Mouse (Mus musculus) layer of hippocampus, adult 8-10 months (tissue): ENCODE measurements around the gene Zbtb7b. TPM values are rescaled to one million over a fixed set of nuclear protein-coding genes. Genes with fewer than 3 reads are reported as not detected.

ENCODE experiments used
- DNase-seq, 2 experiments: peaks; one replicate each; pipeline ENCODE4 v3.0.0; 2022; ENCODE audit warnings: low spot score in 2 of 2
- total RNA-seq, 4 experiments: library from RNA; stranded (reverse); gene quantifications; 2 replicates each; pipeline ENCODE4 v1.2.4; 2022

The Zbtb7b gene
- total RNA-seq, 4 experiments from 2014 or later = 12.6 to 18.7 (median 15.9) TPM

GRCm38 (mm10) chr3:89337721-89338578, 56.6 kb downstream of the Zbtb7b start, which contains the start of gene Efna4:
Efna4 (minus strand) TSS chr3:89338028.
- DNase-seq = no peak

GRCm38 (mm10) chr3:89337062-89337720, 57.4 kb downstream of the Zbtb7b start:
- no peak for DNase-seq

- DNase-seq = no peak
Measured at GRCm38 (mm10) chr3:89336529-89336928, 58.0 kb downstream of the Zbtb7b start.

- DNase-seq = no peak
Measured at GRCm38 (mm10) chr3:89333053-89333452, 61.5 kb downstream of the Zbtb7b start.

GRCm38 (mm10) chr3:89332476-89332875, 62.1 kb downstream of the Zbtb7b start:
- DNase-seq = no peak

- DNase-seq = no peak
Measured at GRCm38 (mm10) chr3:89332013-89332412, 62.6 kb downstream of the Zbtb7b start.

- no peak for DNase-seq
Measured at GRCm38 (mm10) chr3:89331561-89331960, 63.0 kb downstream of the Zbtb7b start.

GRCm38 (mm10) chr3:89330948-89331347, 63.6 kb downstream of the Zbtb7b start:
- no peak for DNase-seq

- no peak for DNase-seq
Measured at GRCm38 (mm10) chr3:89330346-89330745, 64.2 kb downstream of the Zbtb7b start.

GRCm38 (mm10) chr3:89328623-89329022, 66.0 kb downstream of the Zbtb7b start:
- no peak for DNase-seq

Other genes with a start within 250 kb of the Zbtb7b start
- gene Hcn3, start 234.6 kb downstream of the Zbtb7b start, total RNA-seq = 10 to 100 TPM; 13.3 to 15.2 (median 14.2) TPM
- gene Clk2, start 230.0 kb downstream of the Zbtb7b start, total RNA-seq = 10 to 100 TPM; 44.5 to 54.1 (median 48.9) TPM
- 10 to 100 TPM; 66.2 to 72.5 (median 69.1) TPM for gene Scamp3, start 217.3 kb downstream of the Zbtb7b start, total RNA-seq
- gene Fam189b, start 211.6 kb downstream of the Zbtb7b start, total RNA-seq = 10 to 100 TPM; 52.6 to 54.5 (median 53.5) TPM
- gene Gba, start 191.8 kb downstream of the Zbtb7b start, total RNA-seq = 10 to 100 TPM; 62.1 to 75.2 (median 68.5) TPM
- 10 to 100 TPM; 27.4 to 40.7 (median 35.3) TPM for gene Thbs3, start 179.6 kb downstream of the Zbtb7b start, total RNA-seq
- 10 to 100 TPM; 85.4 to 96.0 (median 94.4) TPM for gene Mtx1, start 167.7 kb downstream of the Zbtb7b start, total RNA-seq
- 1 to 10 TPM in 2 of 4 experiments, under 1 TPM in 2; 0.37 to 1.7 (median 1.2) TPM for gene Muc1, start 165.7 kb downstream of the Zbtb7b start, total RNA-seq
- gene Krtcap2, start 148.8 kb downstream of the Zbtb7b start, total RNA-seq = 10 to 100 TPM; 73.9 to 82.9 (median 79.4) TPM
- 10 to 100 TPM; 74.0 to 89.3 (median 80.2) TPM for gene Trim46, start 148.5 kb downstream of the Zbtb7b start, total RNA-seq
- 10 to 100 TPM; 44.2 to 67.3 (median 61.7) TPM for gene Dpm3, start 135.4 kb downstream of the Zbtb7b start, total RNA-seq
- 10 to 100 TPM; 51.8 to 69.9 (median 58.2) TPM for gene Slc50a1, start 124.2 kb downstream of the Zbtb7b start, total RNA-seq
- 10 to 100 TPM in 2 of 4 experiments, 1 to 10 TPM in 2; 7.9 to 12.6 (median 10.5) TPM for gene Efna1, start 113.6 kb downstream of the Zbtb7b start, total RNA-seq
- gene Efna3, start 71.8 kb downstream of the Zbtb7b start, total RNA-seq = 10 to 100 TPM; 57.7 to 72.8 (median 60.8) TPM
- gene Efna4, start 56.7 kb downstream of the Zbtb7b start, total RNA-seq = 1 to 10 TPM in 3 of 4 experiments, under 1 TPM in 1; 0.96 to 1.4 (median 1.1) TPM
- gene Adam15, start 44.8 kb downstream of the Zbtb7b start, total RNA-seq = 100 to 1,000 TPM; 129 to 141 (median 137) TPM
- gene Dcst2, start 32.8 kb downstream of the Zbtb7b start, total RNA-seq = under 1 TPM; 0.32 to 0.47 (median 0.39) TPM
- gene Dcst1, start 29.5 kb downstream of the Zbtb7b start, total RNA-seq = under 1 TPM in 2 of 4 experiments, not detected in 2; 0.16 to 0.48 TPM
- 1 to 10 TPM; 1.9 to 7.1 (median 4.3) TPM for gene Lenep, start 8.0 kb upstream of the Zbtb7b start, total RNA-seq
- gene Flad1, start 17.1 kb upstream of the Zbtb7b start, total RNA-seq = 10 to 100 TPM; 35.8 to 37.8 (median 37.1) TPM
- gene Cks1b, start 23.6 kb upstream of the Zbtb7b start, total RNA-seq = 1 to 10 TPM; 1.6 to 4.7 (median 2.5) TPM
- gene Shc1, start 23.7 kb upstream of the Zbtb7b start, total RNA-seq = 10 to 100 TPM; 16.4 to 22.3 (median 19.9) TPM
- gene Pygo2, start 35.4 kb upstream of the Zbtb7b start, total RNA-seq = 10 to 100 TPM; 49.4 to 61.0 (median 53.9) TPM
- gene Pbxip1, start 41.9 kb upstream of the Zbtb7b start, total RNA-seq = 10 to 100 TPM; 39.6 to 71.2 (median 51.8) TPM
- 10 to 100 TPM; 29.5 to 33.7 (median 31.3) TPM for gene Pmvk, start 59.8 kb upstream of the Zbtb7b start, total RNA-seq
- 10 to 100 TPM; 21.9 to 26.5 (median 25.8) TPM for gene Kcnn3, start 125.4 kb upstream of the Zbtb7b start, total RNA-seq